Mouse (Mus musculus): ENCODE data around the gene March10. TPM values are rescaled to one million over a fixed set of nuclear protein-coding genes. Genes with fewer than 3 reads are reported as not detected.

The March10 gene
- total RNA-seq, 1 experiment, result 0.22 TPM

GRCm38 (mm10) chr11:105371818-105372217 is 84.7 kb downstream of the March10 start:
- Histone ChIP-seq H3K9me3 (ENCODE audit: control insufficient read depth, insufficient read depth, low read depth, low read length) (no peaks in the 10 kb centered on the region), H3K4me1 (ENCODE audit: control insufficient read depth in 2 of 2, insufficient read depth in 2 of 2, low read length in 2 of 2, poor library complexity in 1 of 2) (no peaks in the 10 kb centered on the region), H3K4me3 (ENCODE audit: insufficient read depth in 1 of 2, low read depth in 1 of 2, low read length in 2 of 2, poor library complexity in 1 of 2, severe bottlenecking in 1 of 2) (no peak overlapping the region), H3K36me3 (ENCODE audit: control insufficient read depth, insufficient read depth, low read length, poor library complexity, severe bottlenecking) (no peaks in the 10 kb centered on the region), H3K9ac (ENCODE audit: insufficient read depth, low read depth, low read length, poor library complexity, severe bottlenecking) (no peak overlapping the region), H3K27ac (ENCODE audit: insufficient read depth, low read depth, low read length, poor library complexity, severe bottlenecking) (no peak overlapping the region)
- DNase-seq (ENCODE audit: low read depth, low spot score), result no peak
- in situ Hi-C loops (cut with MboI; ENCODE audit: low sequenced_read_pairs in 2 of 2, unreplicated experiment in 2 of 2), result loop anchor here in 1 of 2 experiments (25.0 kb wide), 2 partner anchors 215 to 540 kb away; partner anchors contain the start of gene Tanc2
- TF ChIP-seq ZC3H11A (IDR thresholded peaks at IDR 0.05; ENCODE audit: borderline replicate concordance, low read depth, low read length) (no peak), HCFC1 (IDR thresholded peaks at IDR 0.05; ENCODE audit: borderline replicate concordance, insufficient read depth, low read length) (no peak), MAFK (IDR thresholded peaks at IDR 0.05; ENCODE audit: insufficient read depth, low read depth, low read length) (no peak), CHD2 (IDR thresholded peaks at IDR 0.05; ENCODE audit: low read depth, low read length) (no peak), ZNF384 (IDR thresholded peaks at IDR 0.05; ENCODE audit: low read depth, low read length) (no peak)

GRCm38 (mm10) chr11:105369526-105370386 is 86.8 kb downstream of the March10 start:
- Histone ChIP-seq H3K9me3 (ENCODE audit: control insufficient read depth, insufficient read depth, low read depth, low read length) (no peaks in the 10 kb centered on the region), H3K36me3 (ENCODE audit: control insufficient read depth, insufficient read depth, low read length, poor library complexity, severe bottlenecking) (no peaks in the 10 kb centered on the region), H3K9ac (ENCODE audit: insufficient read depth, low read depth, low read length, poor library complexity, severe bottlenecking) (no peak overlapping the region), H3K4me3 (ENCODE audit: insufficient read depth in 1 of 2, low read depth in 1 of 2, low read length in 2 of 2, poor library complexity in 1 of 2, severe bottlenecking in 1 of 2) (no peak overlapping the region), H3K27ac (ENCODE audit: insufficient read depth, low read depth, low read length, poor library complexity, severe bottlenecking) (no peak overlapping the region), H3K4me1 (ENCODE audit: control insufficient read depth in 2 of 2, insufficient read depth in 2 of 2, low read length in 2 of 2, poor library complexity in 1 of 2) (no peaks in the 10 kb centered on the region)
- no peak for DNase-seq (ENCODE audit: low read depth, low spot score)
- in situ Hi-C loops (cut with MboI; ENCODE audit: low sequenced_read_pairs in 2 of 2, unreplicated experiment in 2 of 2), result loop anchor here in 1 of 2 experiments (25.0 kb wide), 2 partner anchors 218 to 543 kb away; partner anchors contain the start of gene Tanc2
- TF ChIP-seq ZC3H11A (IDR thresholded peaks at IDR 0.05; ENCODE audit: borderline replicate concordance, low read depth, low read length) (no peak), MAFK (IDR thresholded peaks at IDR 0.05; ENCODE audit: insufficient read depth, low read depth, low read length) (no peak), CHD2 (IDR thresholded peaks at IDR 0.05; ENCODE audit: low read depth, low read length) (no peak), HCFC1 (IDR thresholded peaks at IDR 0.05; ENCODE audit: borderline replicate concordance, insufficient read depth, low read length) (no peak), ZNF384 (IDR thresholded peaks at IDR 0.05; ENCODE audit: low read depth, low read length) (no peak)

- DNase-seq (ENCODE audit: low read depth, low spot score), result no peak
- Histone ChIP-seq H3K9ac (ENCODE audit: insufficient read depth, low read depth, low read length, poor library complexity, severe bottlenecking) (no peak overlapping the region), H3K4me1 (ENCODE audit: control insufficient read depth in 2 of 2, insufficient read depth in 2 of 2, low read length in 2 of 2, poor library complexity in 1 of 2) (no peaks in the 10 kb centered on the region), H3K27ac (ENCODE audit: insufficient read depth, low read depth, low read length, poor library complexity, severe bottlenecking) (no peak overlapping the region), H3K4me3 (ENCODE audit: insufficient read depth in 1 of 2, low read depth in 1 of 2, low read length in 2 of 2, poor library complexity in 1 of 2, severe bottlenecking in 1 of 2) (no peak overlapping the region), H3K9me3 (ENCODE audit: control insufficient read depth, insufficient read depth, low read depth, low read length) (no peaks in the 10 kb centered on the region), H3K36me3 (ENCODE audit: control insufficient read depth, insufficient read depth, low read length, poor library complexity, severe bottlenecking) (no peaks in the 10 kb centered on the region)
- in situ Hi-C loops (cut with MboI; ENCODE audit: low sequenced_read_pairs in 2 of 2, unreplicated experiment in 2 of 2), result loop anchor here in 1 of 2 experiments (25.0 kb wide), 2 partner anchors 218 to 543 kb away; partner anchors contain the start of gene Tanc2
- TF ChIP-seq MAFK (IDR thresholded peaks at IDR 0.05; ENCODE audit: insufficient read depth, low read depth, low read length) (no peak), HCFC1 (IDR thresholded peaks at IDR 0.05; ENCODE audit: borderline replicate concordance, insufficient read depth, low read length) (no peak), ZC3H11A (IDR thresholded peaks at IDR 0.05; ENCODE audit: borderline replicate concordance, low read depth, low read length) (no peak), CHD2 (IDR thresholded peaks at IDR 0.05; ENCODE audit: low read depth, low read length) (no peak), ZNF384 (IDR thresholded peaks at IDR 0.05; ENCODE audit: low read depth, low read length) (no peak)
These were observed 87.7 kb downstream of the March10 start for GRCm38 (mm10) chr11:105368833-105369232.

- Histone ChIP-seq H3K9ac (ENCODE audit: insufficient read depth, low read depth, low read length, poor library complexity, severe bottlenecking) (no peak overlapping the region), H3K27ac (ENCODE audit: insufficient read depth, low read depth, low read length, poor library complexity, severe bottlenecking) (no peak overlapping the region), H3K36me3 (ENCODE audit: control insufficient read depth, insufficient read depth, low read length, poor library complexity, severe bottlenecking) (no peaks in the 10 kb centered on the region), H3K4me1 (ENCODE audit: control insufficient read depth in 2 of 2, insufficient read depth in 2 of 2, low read length in 2 of 2, poor library complexity in 1 of 2) (no peaks in the 10 kb centered on the region), H3K9me3 (ENCODE audit: control insufficient read depth, insufficient read depth, low read depth, low read length) (no peaks in the 10 kb centered on the region), H3K4me3 (ENCODE audit: insufficient read depth in 1 of 2, low read depth in 1 of 2, low read length in 2 of 2, poor library complexity in 1 of 2, severe bottlenecking in 1 of 2) (no peak overlapping the region)
- DNase-seq (ENCODE audit: low read depth, low spot score), result no peak
- no peak for TF ChIP-seq ZC3H11A (IDR thresholded peaks at IDR 0.05; ENCODE audit: borderline replicate concordance, low read depth, low read length)
- no peak for TF ChIP-seq HCFC1 (IDR thresholded peaks at IDR 0.05; ENCODE audit: borderline replicate concordance, insufficient read depth, low read length)
- TF ChIP-seq MAFK (IDR thresholded peaks at IDR 0.05; ENCODE audit: insufficient read depth, low read depth, low read length), result no peak
- no peak for TF ChIP-seq CHD2 (IDR thresholded peaks at IDR 0.05; ENCODE audit: low read depth, low read length)
- TF ChIP-seq ZNF384 (IDR thresholded peaks at IDR 0.05; ENCODE audit: low read depth, low read length), result no peak
- in situ Hi-C loops (cut with MboI; ENCODE audit: low sequenced_read_pairs in 2 of 2, unreplicated experiment in 2 of 2), result loop anchor here in 1 of 2 experiments (25.0 kb wide), 2 partner anchors 220 to 545 kb away; partner anchors contain the start of gene Tanc2
These were observed 89.4 kb downstream of the March10 start for GRCm38 (mm10) chr11:105367163-105367562.

Measured in ES-E14 (cell line).